Mouse (Mus musculus) G1E (cell line): Measurements from ENCODE around the gene Plekhg5. TPM values are rescaled to one million over a fixed set of nuclear protein-coding genes. Genes with fewer than 3 reads are reported as not detected.

ENCODE experiments used
- ATAC-seq: 2 replicates; pipeline ENCODE4 v1.8.0; 2016; ENCODE audit warnings: mild to moderate bottlenecking; ENCODE audit not compliant: insufficient number of reproducible peaks, poor library complexity, low FRiP score, severe bottlenecking; ENCODE audit errors: extremely low read depth
- DNase-seq: peaks from one replicate; pipeline ENCODE4 v3.0.0; 2012; ENCODE audit warnings: low spot score
- H3K27me3 ChIP-seq: 2 replicates; pipeline ENCODE4 v1.6.1; 2012; ENCODE audit warnings: mild to moderate bottlenecking, low read length, inconsistent platforms; ENCODE audit not compliant: insufficient read depth
- H3K36me3 ChIP-seq: replicated peaks from 2 replicates; pipeline ENCODE3; 2012; ENCODE audit warnings: mild to moderate bottlenecking, inconsistent platforms
- H3K4me1 ChIP-seq: 2 replicates; pipeline ENCODE4 v1.6.1; 2012; ENCODE audit warnings: low read depth, low read length, inconsistent platforms, mixed read lengths; ENCODE audit not compliant: insufficient read depth
- H3K4me3 ChIP-seq: 2 replicates; pipeline ENCODE4 v1.5.1; 2012; ENCODE audit warnings: low read depth, mild to moderate bottlenecking, inconsistent platforms, low read length, moderate library complexity, mixed read lengths
- H3K9me3 ChIP-seq: replicated peaks from 2 replicates; pipeline ENCODE4 v1.6.1; 2012; ENCODE audit warnings: inconsistent platforms
- CTCF ChIP-seq: IDR thresholded peaks from 2 replicates; pipeline ENCODE4 v1.5.1; 2012; ENCODE audit warnings: low read depth, low read length, inconsistent platforms, mixed read lengths
- GATA1 ChIP-seq: IDR thresholded peaks from 2 replicates; pipeline ENCODE4 v1.6.1; 2012; ENCODE audit warnings: borderline replicate concordance, low read length, inconsistent platforms, mixed read lengths
- GATA2 ChIP-seq: IDR thresholded peaks from 2 replicates; pipeline ENCODE4 v1.6.1; 2012; ENCODE audit warnings: low read depth, low read length, inconsistent platforms, borderline replicate concordance
- POLR2AphosphoS5 ChIP-seq: IDR thresholded peaks from 2 replicates; pipeline ENCODE4 v1.6.1; 2012; ENCODE audit warnings: low read depth, low read length, inconsistent platforms; ENCODE audit not compliant: insufficient replicate concordance
- TAL1 ChIP-seq: conservative IDR thresholded peaks from 2 replicates; pipeline ENCODE4 v1.6.1; 2012; ENCODE audit warnings: low read depth, low read length, inconsistent platforms, mixed read lengths
- polyA plus RNA-seq: library from polyadenylated mRNA; stranded (reverse); fragments of >175 nt; gene quantifications from 2 replicates; pipeline ENCODE4 v1.2.3, GENCODE M21; 2012
- total RNA-seq, 2 experiments: library from RNA; stranded (forward) in 1 of 2; stranded (reverse) in 1 of 2; fragments of 200-1000 nt in 1 of 2; fragments of >200 nt in 1 of 2; fragmentation: Nextera tagmentation in 1 of 2; gene quantifications; 2 replicates each; pipeline ENCODE4 v1.2.3; 2014 to 2017

The Plekhg5 gene
- total and polyA plus RNA-seq, 3 experiments = 1.7 to 4.0 (median 3.9) TPM

DNA sequence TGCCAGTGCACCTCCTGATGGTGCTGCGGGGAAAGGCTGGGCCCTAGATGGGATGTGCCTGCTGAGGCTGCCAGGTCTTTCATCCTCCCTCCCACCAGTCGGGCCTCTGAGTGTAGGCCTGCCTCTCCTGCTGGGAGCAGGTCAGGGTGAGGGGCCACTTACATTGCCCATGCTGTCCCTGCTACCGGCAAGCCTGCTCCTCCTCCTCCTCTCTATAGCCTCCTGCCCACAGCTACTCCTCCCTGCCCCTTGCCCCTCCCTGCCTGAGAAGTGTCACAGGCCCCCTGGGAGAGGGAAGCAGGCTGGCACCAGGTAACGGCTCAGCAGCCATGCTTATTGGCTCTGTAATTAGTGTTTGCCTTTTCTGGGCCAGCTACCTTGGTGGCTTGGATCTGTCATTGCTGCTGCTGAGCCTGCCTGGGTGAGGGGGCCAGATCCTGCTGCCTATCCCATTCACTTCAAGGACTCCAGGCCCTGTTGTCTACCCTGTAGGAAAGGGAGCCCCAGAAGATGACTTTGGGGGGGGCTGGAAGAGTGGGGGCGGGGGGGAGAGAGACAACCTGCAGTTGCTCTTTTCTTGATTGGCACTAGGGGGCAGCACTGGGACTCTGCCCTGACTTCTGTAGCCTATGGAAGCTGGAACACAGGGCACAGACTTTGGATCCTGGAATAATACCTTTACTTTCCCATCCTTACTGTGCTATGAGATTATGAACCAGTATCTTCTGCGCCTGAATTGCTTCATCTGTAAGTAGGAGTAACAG, 64.0 kb downstream of the Plekhg5 start:
- peaks cover 20% of the 10 kb centered on the region; the same call in 1 of the 2 replicates for H3K27me3 ChIP-seq
- peaks cover 34% of the 10 kb centered on the region for H3K4me1 ChIP-seq
- TF ChIP-seq TAL1 (no peak), CTCF (peak; percentile 40), GATA1 (no peak)
- H3K9me3 ChIP-seq = peaks cover 11% of the 10 kb centered on the region
- H3K4me3 ChIP-seq = no peak overlapping the region
- peaks cover 31% of the 10 kb centered on the region for H3K36me3 ChIP-seq
- no peak for DNase-seq
- ATAC-seq = no peak

DNA sequence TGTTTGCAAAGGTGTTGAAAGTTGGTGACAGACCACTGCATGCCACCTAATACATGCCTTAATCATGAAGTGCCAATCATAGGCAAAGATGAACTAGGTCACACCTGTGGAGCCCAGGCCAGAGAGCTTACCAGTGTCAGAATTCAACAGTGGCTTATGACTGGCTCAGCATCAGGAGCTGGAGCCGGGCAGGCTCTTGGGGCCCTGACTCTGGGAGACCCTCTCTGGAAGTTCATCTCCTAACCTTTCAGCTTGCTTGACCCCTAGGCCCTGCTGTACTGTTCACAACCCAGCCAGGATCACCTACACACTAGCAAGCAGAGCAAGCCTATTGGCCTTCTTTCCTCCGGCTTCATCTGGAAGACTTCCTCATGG, 64.6 kb downstream of the Plekhg5 start:
- H3K36me3 ChIP-seq = peaks cover 34% of the 10 kb centered on the region
- peaks cover 30% of the 10 kb centered on the region for H3K4me1 ChIP-seq
- no peak overlapping the region for H3K4me3 ChIP-seq
- DNase-seq (no peak), ATAC-seq (no peak)
- TF ChIP-seq POLR2AphosphoS5 = no peak
- H3K27me3 ChIP-seq = peaks cover 16% of the 10 kb centered on the region; the same call in 1 of the 2 replicates
- H3K9me3 ChIP-seq = peaks cover 5% of the 10 kb centered on the region

GRCm38 (mm10) chr4:152138497-152139260, 66.4 kb downstream of the Plekhg5 start:
- H3K9me3 ChIP-seq = no peaks in the 10 kb centered on the region; the same call in 1 of the 2 replicates
- TF ChIP-seq GATA1 (no peak), CTCF (peak; percentile 84)
- peaks cover 33% of the 10 kb centered on the region for H3K4me1 ChIP-seq
- DNase-seq = peak; percentile 88
- peak; percentile 84 for ATAC-seq
- peak overlapping the region; percentile 70 for H3K4me3 ChIP-seq
- H3K27me3 ChIP-seq = peaks cover 6% of the 10 kb centered on the region; the same call in 1 of the 2 replicates
- peaks cover 27% of the 10 kb centered on the region for H3K36me3 ChIP-seq

DNA sequence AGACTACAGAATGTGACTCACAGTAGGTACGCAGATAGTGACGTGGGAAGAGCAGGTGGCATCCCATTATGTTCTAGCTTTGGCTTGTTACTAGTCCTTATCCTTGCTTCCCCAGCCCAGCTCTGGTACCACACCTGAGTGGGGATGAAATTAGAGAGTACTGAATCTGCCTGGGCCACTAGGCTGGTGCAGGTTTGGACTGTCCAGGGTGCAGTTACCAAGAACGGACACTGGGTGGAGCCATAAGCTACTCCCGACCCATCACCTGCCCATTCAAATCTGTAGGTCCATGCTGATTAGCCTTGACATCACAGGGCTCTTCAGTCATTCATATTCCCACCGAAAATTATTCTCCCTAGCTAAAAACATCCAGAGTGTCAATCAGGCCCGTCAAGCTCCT, 68.1 kb downstream of the Plekhg5 start:
- Histone ChIP-seq H3K4me1 (peaks cover 40% of the 10 kb centered on the region), H3K36me3 (peaks cover 19% of the 10 kb centered on the region), H3K27me3 (peaks cover 3% of the 10 kb centered on the region; the same call in 1 of the 2 replicates), H3K9me3 (no peaks in the 10 kb centered on the region; the same call in 1 of the 2 replicates), H3K4me3 (no peak overlapping the region)
- DNase-seq (no peak), ATAC-seq (no peak)
- TF ChIP-seq CTCF = peak; percentile 96
- TF ChIP-seq POLR2AphosphoS5 = no peak
- no peak for TF ChIP-seq TAL1

- no peak for DNase-seq
- H3K36me3 ChIP-seq = peaks cover 13% of the 10 kb centered on the region
- no peak for TF ChIP-seq GATA2
- peaks cover 47% of the 10 kb centered on the region for H3K4me1 ChIP-seq
- ATAC-seq = no peak
- no peak overlapping the region for H3K4me3 ChIP-seq
- H3K27me3 ChIP-seq = peaks cover 3% of the 10 kb centered on the region; the same call in 1 of the 2 replicates
- no peaks in the 10 kb centered on the region; the same call in 1 of the 2 replicates for H3K9me3 ChIP-seq
Measured at GRCm38 (mm10) chr4:152141521-152142135, 69.3 kb downstream of the Plekhg5 start.

- DNase-seq = no peak
- no peak for ATAC-seq
Measured at GRCm38 (mm10) chr4:152143632-152144031, 71.3 kb downstream of the Plekhg5 start.

More at GRCm38 (mm10) chr4:152143632-152144031, 71.3 kb downstream of the Plekhg5 start:
- H3K27me3 ChIP-seq = peaks cover 3% of the 10 kb centered on the region; the same call in 1 of the 2 replicates
- H3K9me3 ChIP-seq = no peaks in the 10 kb centered on the region; the same call in 1 of the 2 replicates
- H3K4me1 ChIP-seq = peaks cover 55% of the 10 kb centered on the region
- TF ChIP-seq CTCF (no peak), GATA2 (no peak), POLR2AphosphoS5 (no peak), TAL1 (no peak), GATA1 (no peak)
- H3K36me3 ChIP-seq = peaks cover 29% of the 10 kb centered on the region
- H3K4me3 ChIP-seq = no peak overlapping the region
